Mouse (Mus musculus): ENCODE measurements around the gene Ifnk.

The Ifnk gene

GRCm38 (mm10) chr4:35151756-35152155 is at the start of gene Ifnk:
Ifnk (plus strand) TSS chr4:35152056.
- no peak for DNase-seq (ENCODE audit: low spot score in 2 of 2)

- DNase-seq (ENCODE audit: low spot score in 2 of 2): no peak
Measured at GRCm38 (mm10) chr4:35105115-35105773, 46.6 kb upstream of the Ifnk start.

- no peak for DNase-seq (ENCODE audit: low spot score in 2 of 2)
Measured at GRCm38 (mm10) chr4:35112452-35112851, 39.4 kb upstream of the Ifnk start.

- DNase-seq (ENCODE audit: low spot score in 2 of 2): no peak
Measured at GRCm38 (mm10) chr4:35113516-35114248, 38.2 kb upstream of the Ifnk start.

- no peak for DNase-seq (ENCODE audit: low spot score in 2 of 2)
Measured at GRCm38 (mm10) chr4:35114950-35115349, 36.9 kb upstream of the Ifnk start.

GRCm38 (mm10) chr4:35115933-35116332 is 35.9 kb upstream of the Ifnk start:
- DNase-seq (ENCODE audit: low spot score in 2 of 2): no peak

- DNase-seq (ENCODE audit: low spot score in 2 of 2): no peak
Measured at GRCm38 (mm10) chr4:35117144-35117543, 34.7 kb upstream of the Ifnk start.

GRCm38 (mm10) chr4:35118851-35119250 is 33.0 kb upstream of the Ifnk start:
- no peak for DNase-seq (ENCODE audit: low spot score in 2 of 2)

GRCm38 (mm10) chr4:35120159-35120558 is 31.7 kb upstream of the Ifnk start:
- no peak for DNase-seq (ENCODE audit: low spot score in 2 of 2)

GRCm38 (mm10) chr4:35120575-35120974 is 31.3 kb upstream of the Ifnk start:
- DNase-seq (ENCODE audit: low spot score in 2 of 2): no peak

- DNase-seq (ENCODE audit: low spot score in 2 of 2): no peak
Measured at GRCm38 (mm10) chr4:35121060-35121459, 30.8 kb upstream of the Ifnk start.

GRCm38 (mm10) chr4:35123087-35123486 is 28.8 kb upstream of the Ifnk start:
- DNase-seq (ENCODE audit: low spot score in 2 of 2): no peak

GRCm38 (mm10) chr4:35124027-35124426 is 27.8 kb upstream of the Ifnk start:
- no peak for DNase-seq (ENCODE audit: low spot score in 2 of 2)

GRCm38 (mm10) chr4:35125299-35125777 is 26.5 kb upstream of the Ifnk start:
- DNase-seq (ENCODE audit: low spot score in 2 of 2): no peak

- no peak for DNase-seq (ENCODE audit: low spot score in 2 of 2)
Measured at GRCm38 (mm10) chr4:35126776-35127175, 25.1 kb upstream of the Ifnk start.

- DNase-seq (ENCODE audit: low spot score in 2 of 2): no peak
Measured at GRCm38 (mm10) chr4:35127759-35128158, 24.1 kb upstream of the Ifnk start.

GRCm38 (mm10) chr4:35130411-35130948 is 21.4 kb upstream of the Ifnk start:
- no peak for DNase-seq (ENCODE audit: low spot score in 2 of 2)

- no peak for DNase-seq (ENCODE audit: low spot score in 2 of 2)
Measured at GRCm38 (mm10) chr4:35131592-35131991, 20.3 kb upstream of the Ifnk start.

- no peak for DNase-seq (ENCODE audit: low spot score in 2 of 2)
Measured at GRCm38 (mm10) chr4:35133411-35133810, 18.4 kb upstream of the Ifnk start.

- DNase-seq (ENCODE audit: low spot score in 2 of 2): no peak
Measured at GRCm38 (mm10) chr4:35134846-35135611, 16.8 kb upstream of the Ifnk start.

- DNase-seq (ENCODE audit: low spot score in 2 of 2): no peak
Measured at GRCm38 (mm10) chr4:35135806-35136205, 16.1 kb upstream of the Ifnk start.

GRCm38 (mm10) chr4:35136996-35137395 is 14.9 kb upstream of the Ifnk start:
- no peak for DNase-seq (ENCODE audit: low spot score in 2 of 2)
